Mouse (Mus musculus) thymus, adult 2 months (tissue): ENCODE results near the gene Sftpa1.

Experiments
- CTCF ChIP-seq: fragments of 200-500 bp; IDR thresholded peaks from 2 replicates; pipeline ENCODE4 v1.5.1; 2012; ENCODE audit warnings: mild to moderate bottlenecking, control low read depth, low read length, moderate library complexity, borderline replicate concordance; ENCODE audit not compliant: control insufficient read depth, poor library complexity, insufficient read depth; ENCODE audit errors: extremely low read depth
- POLR2A ChIP-seq: fragments of 200-500 bp; IDR thresholded peaks from 2 replicates; pipeline ENCODE4 v1.6.1; 2012; ENCODE audit warnings: mild to moderate bottlenecking, low read length, control low read depth, moderate library complexity; ENCODE audit not compliant: control insufficient read depth, poor library complexity, insufficient read depth; ENCODE audit errors: extremely low read depth

DNA sequence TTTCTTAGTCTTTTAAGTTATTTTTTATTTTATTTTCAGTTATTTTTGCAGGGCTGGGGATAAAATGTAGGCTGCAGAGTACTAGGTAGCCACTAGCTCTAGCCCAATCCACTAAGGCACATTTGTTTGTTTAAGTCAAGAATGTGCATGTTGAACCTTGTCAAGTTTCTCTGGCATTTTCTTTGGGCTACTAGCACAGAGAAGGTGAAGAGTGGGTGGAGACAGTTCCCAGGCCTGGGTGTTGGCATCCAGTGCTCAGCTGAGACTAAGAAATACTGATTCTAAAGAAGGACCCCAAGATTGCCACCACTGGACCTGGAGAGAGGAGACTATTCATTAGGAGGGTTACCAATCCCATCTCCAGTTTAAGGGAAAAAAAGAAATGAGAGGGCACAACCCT lies 5.4 kb downstream of the Sftpa1 start:
- no peak for TF ChIP-seq CTCF
- TF ChIP-seq POLR2A = no peak
